9 mouse cellular contexts compared by ENCODE assay signal in genomic region chr11:103096979-103097894, GRCm38 (mm10). TPM values are rescaled to one million over a fixed set of nuclear protein-coding genes. Genes with fewer than 3 reads are reported as not detected.
DNase-seq lines count a peak whose midpoint lies in the region; ATAC-seq and TF ChIP-seq lines count a peak whose summit lies in the region.
"Had no signal": no experiment of that assay in that cellular context is flagged by ENCODE, and none has a peak within 500 bp of the region (broad histone marks: within the 10 kb centered on the region; RNA-seq: fewer than 3 reads in every experiment).

No protein-coding gene starts in this region.

- 0 out of 2 replicates have a peak, but pooled peaks have one; percentile 32 for ATAC-seq in lung, embryonic 15.5 days (ENCODE audit: borderline replicate concordance, extremely low read depth, low FRiP score, low TSS enrichment)
- peak; percentile 31; the same call in 1 of the 2 replicates for ATAC-seq in heart, embryonic 11.5 days (replicated peaks; ENCODE audit: insufficient number of reproducible peaks, low FRiP score, low TSS enrichment)
- ATAC-seq in limb, embryonic 14.5 days (ENCODE audit: low FRiP score, low read depth), result no peak

- H3K4me1 ChIP-seq in lung, embryonic 15.5 days, result peaks cover 35% of the 10 kb centered on the region
- H3K4me1 ChIP-seq in heart, embryonic 11.5 days (ENCODE audit: control insufficient read depth, insufficient read depth, low read length), result peaks cover 54% of the 10 kb centered on the region
- H3K4me1 ChIP-seq in limb, embryonic 14.5 days (ENCODE audit: control insufficient read depth, insufficient read depth, low read length), result peaks cover 17% of the 10 kb centered on the region

- no peak overlapping the region for H3K9ac ChIP-seq in lung, embryonic 15.5 days
- H3K9ac ChIP-seq in heart, embryonic 11.5 days (ENCODE audit: low read depth, low read length), result peak overlapping the region; percentile 71
- H3K9ac ChIP-seq in limb, embryonic 14.5 days (ENCODE audit: low read depth, low read length, severe bottlenecking), result no peak overlapping the region

- H3K9me3 ChIP-seq in lung, embryonic 15.5 days, result no peaks in the 10 kb centered on the region
- H3K9me3 ChIP-seq in heart, embryonic 11.5 days (replicated peaks; ENCODE audit: control insufficient read depth, low read length), result no peaks in the 10 kb centered on the region
- no peaks in the 10 kb centered on the region for H3K9me3 ChIP-seq in limb, embryonic 14.5 days (ENCODE audit: control insufficient read depth, low read length)

- H3K36me3 ChIP-seq in lung, embryonic 15.5 days, result no peaks in the 10 kb centered on the region
- no peaks in the 10 kb centered on the region for H3K36me3 ChIP-seq in heart, embryonic 11.5 days (ENCODE audit: control insufficient read depth, insufficient read depth, low read length)
- H3K36me3 ChIP-seq in limb, embryonic 14.5 days (ENCODE audit: control insufficient read depth, insufficient read depth, low read length), result no peaks in the 10 kb centered on the region

- H3K27ac ChIP-seq in lung, embryonic 15.5 days, result peak overlapping the region; percentile 66
- peak overlapping the region; percentile 90 for H3K27ac ChIP-seq in heart, embryonic 11.5 days (ENCODE audit: low read depth, low read length)
- peak overlapping the region; percentile 39; the same call in 1 of the 2 replicates for H3K27ac ChIP-seq in limb, embryonic 14.5 days (replicated peaks; ENCODE audit: low read depth, low read length)

- peaks cover 19% of the 10 kb centered on the region for H3K27me3 ChIP-seq in lung, embryonic 15.5 days
- H3K27me3 ChIP-seq in heart, embryonic 11.5 days (ENCODE audit: control insufficient read depth, insufficient read depth, low read length), result peaks cover 24% of the 10 kb centered on the region
- H3K27me3 ChIP-seq in limb, embryonic 14.5 days (ENCODE audit: control insufficient read depth, insufficient read depth, low read length), result peaks cover 9% of the 10 kb centered on the region; the same call in 1 of the 2 replicates

- peak overlapping the region; percentile 47 for H3K4me2 ChIP-seq in lung, embryonic 15.5 days
- peak overlapping the region; percentile 63 for H3K4me2 ChIP-seq in heart, embryonic 11.5 days
- peak overlapping the region; percentile 24 for H3K4me2 ChIP-seq in limb, embryonic 14.5 days (replicated peaks; ENCODE audit: low read depth, low read length, severe bottlenecking)

- H3K4me3 ChIP-seq in lung, embryonic 15.5 days, result peak overlapping the region; percentile 8
- H3K4me3 ChIP-seq in heart, embryonic 11.5 days (ENCODE audit: low read depth, low read length), result peak overlapping the region; percentile 26
- H3K4me3 ChIP-seq in limb, embryonic 14.5 days (replicated peaks; ENCODE audit: low read length), result no peak overlapping the region; the same call in 1 of the 2 replicates

- peak; percentile 35 for DNase-seq in cerebellum, adult 11-12 months
- no peak for DNase-seq in cerebellum, adult 8-10 months
- DNase-seq in lung, postnatal 36 days, result no peak
- DNase-seq in limb, embryonic 14.5 days (ENCODE audit: low spot score), result peak; percentile 24
- DNase-seq in T-cell, adult 2 months (ENCODE audit: low spot score), result no peak
- DNase-seq in adrenal gland, postnatal 4 days (ENCODE audit: low spot score in 2 of 2), result no peak
- DNase-seq: thymus, adult 2 months had no signal

- no peak for TF ChIP-seq POLR2A in limb, embryonic 14.5 days (IDR thresholded peaks at IDR 0.05; ENCODE audit: borderline replicate concordance, extremely low read depth, insufficient read depth, insufficient read length)

- WGBS in lung, embryonic 15.5 days, result 13% methylated on average over 22 of the region's 22 CpGs
- 11% methylated on average over 22 of the region's 22 CpGs for WGBS in heart, embryonic 11.5 days (ENCODE audit: insufficient replicate concordance)
- 21% methylated on average over 22 of the region's 22 CpGs for WGBS in limb, embryonic 14.5 days

RNA-seq across cellular contexts. Expression of gene Plcd3, which starts 4.2 kb away (rescaled TPM):
- polyA plus RNA-seq in lung, embryonic 15.5 days (2015; fragmentation: Nextera tagmentation; extraction: Ambion mirVana), result 2.5 and 3.6 TPM in 2 replicates
- polyA plus RNA-seq in heart, embryonic 11.5 days (2014; fragmentation: Nextera tagmentation; extraction: Ambion mirVana), result 3.0 and 3.5 TPM in 2 replicates
- 10.3 and 13.2 TPM in 2 replicates for polyA plus RNA-seq in limb, embryonic 14.5 days (2012; rRNA removed)
- polyA plus RNA-seq in limb, embryonic 14.5 days (2014; fragmentation: Nextera tagmentation; extraction: Ambion mirVana), result 3.8 and 4.9 TPM in 2 replicates
- 1 to 10 TPM; 8.7 to 8.9 TPM for total RNA-seq in adrenal gland, postnatal 4 days (2021)

RNA-seq across cellular contexts. Expression of gene Acbd4, which starts 4.2 kb away (rescaled TPM):
- 15.7 and 18.3 TPM in 2 replicates for polyA plus RNA-seq in lung, embryonic 15.5 days (2015; fragmentation: Nextera tagmentation; extraction: Ambion mirVana)
- 11.2 and 11.8 TPM in 2 replicates for polyA plus RNA-seq in heart, embryonic 11.5 days (2014; fragmentation: Nextera tagmentation; extraction: Ambion mirVana)
- 11.2 and 14.2 TPM in 2 replicates for polyA plus RNA-seq in limb, embryonic 14.5 days (2012; rRNA removed)
- polyA plus RNA-seq in limb, embryonic 14.5 days (2014; fragmentation: Nextera tagmentation; extraction: Ambion mirVana), result 20.2 and 25.2 TPM in 2 replicates
- total RNA-seq in adrenal gland, postnatal 4 days (2021), result 10 to 100 TPM; 58.4 to 64.4 TPM

RNA-seq across cellular contexts. Expression of gene Hexim1, which starts 18.8 kb away (rescaled TPM):
- 4.4 and 4.5 TPM in 2 replicates for polyA plus RNA-seq in lung, embryonic 15.5 days (2015; fragmentation: Nextera tagmentation; extraction: Ambion mirVana)
- polyA plus RNA-seq in heart, embryonic 11.5 days (2014; fragmentation: Nextera tagmentation; extraction: Ambion mirVana), result 4.2 and 4.4 TPM in 2 replicates
- 17.7 and 21.1 TPM in 2 replicates for polyA plus RNA-seq in limb, embryonic 14.5 days (2012; rRNA removed)
- polyA plus RNA-seq in limb, embryonic 14.5 days (2014; fragmentation: Nextera tagmentation; extraction: Ambion mirVana), result 7.5 and 8.4 TPM in 2 replicates
- total RNA-seq in adrenal gland, postnatal 4 days (2021), result 10 to 100 TPM; 50.6 to 53.4 TPM

RNA-seq across cellular contexts. Expression of gene Hexim2, which starts 35.0 kb away (rescaled TPM):
- 8.3 and 9.6 TPM in 2 replicates for polyA plus RNA-seq in lung, embryonic 15.5 days (2015; fragmentation: Nextera tagmentation; extraction: Ambion mirVana)
- polyA plus RNA-seq in heart, embryonic 11.5 days (2014; fragmentation: Nextera tagmentation; extraction: Ambion mirVana), result 3.5 and 5.6 TPM in 2 replicates
- 9.4 and 10.8 TPM in 2 replicates for polyA plus RNA-seq in limb, embryonic 14.5 days (2012; rRNA removed)
- 8.6 and 11.1 TPM in 2 replicates for polyA plus RNA-seq in limb, embryonic 14.5 days (2014; fragmentation: Nextera tagmentation; extraction: Ambion mirVana)
- 10 to 100 TPM; 10.4 to 11.8 TPM for total RNA-seq in adrenal gland, postnatal 4 days (2021)

Comparison
In these comparisons a context has a peak if more than half of its experiments do, and no peak if none do; other contexts are left out.
1. DNase-seq: peak in cerebellum, adult 11-12 months (single experiment) and limb, embryonic 14.5 days (single experiment); none in cerebellum, adult 8-10 months (single experiment), lung, postnatal 36 days (single experiment), T-cell, adult 2 months (single experiment) and adrenal gland, postnatal 4 days (0 of 2).
2. H3K27ac ChIP-seq: peak in every context shown above with its lines; median percentile 90 in heart, embryonic 11.5 days; 66 in lung, embryonic 15.5 days; 39 in limb, embryonic 14.5 days.
3. Peak in every context shown above with its lines, with median percentiles within 50 percentile points of each other: H3K4me2 ChIP-seq.